In the genomic region with DNA sequence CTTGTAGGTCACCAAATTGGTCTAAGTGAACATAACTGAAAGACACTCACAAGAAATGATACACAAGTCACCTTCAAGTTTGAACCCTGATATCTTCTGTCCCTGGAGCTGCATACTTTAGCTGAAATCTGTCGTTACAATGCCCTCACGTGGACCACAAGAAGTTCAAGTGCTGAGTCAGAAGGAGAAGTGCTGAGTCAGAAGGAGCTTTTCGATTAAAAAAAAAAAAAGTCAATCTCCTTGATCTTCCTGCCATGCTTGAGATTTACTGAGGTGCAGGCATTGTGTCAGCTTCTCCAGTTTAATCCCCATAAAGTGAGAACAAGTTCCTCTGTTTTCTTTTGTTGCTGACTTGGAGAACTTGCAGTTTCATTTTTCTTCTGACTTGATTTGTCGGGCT, we compare ENCODE assay signal across 26 mouse cellular contexts. TPM values are rescaled to one million over a fixed set of nuclear protein-coding genes. Genes with fewer than 3 reads are reported as not detected.
DNase-seq lines count a peak whose midpoint lies in the region; ATAC-seq and TF ChIP-seq lines count a peak whose summit lies in the region.
"Had no signal": no experiment of that assay in that cellular context is flagged by ENCODE, and none has a peak within 500 bp of the region (broad histone marks: within the 10 kb centered on the region; RNA-seq: fewer than 3 reads in every experiment).

No protein-coding gene starts in this region.

- WGBS in liver, postnatal 0 days (ENCODE audit: insufficient replicate concordance), result 69% methylated on average over 4 of the region's 4 CpGs

- in situ Hi-C loops in ES-E14 (cut with MboI; ENCODE audit: low sequenced_read_pairs in 2 of 2, unreplicated experiment in 2 of 2), result no loop called here

- H3K4me3 ChIP-seq in ES-E14 (ENCODE audit: insufficient read depth in 1 of 2, low read depth in 1 of 2, low read length in 2 of 2, poor library complexity in 1 of 2, severe bottlenecking in 1 of 2), result no peak overlapping the region
- H3K4me3 ChIP-seq in brown adipose tissue, adult 24 weeks (ENCODE audit: insufficient read depth, low read depth, low read length), result no peak overlapping the region
- no peak overlapping the region for H3K4me3 ChIP-seq in liver, postnatal 0 days (ENCODE audit: low read depth, low read length)
- H3K4me3 ChIP-seq: embryonic facial prominence, embryonic 13.5 days; embryonic facial prominence, embryonic 15.5 days; erythroblast, embryonic 14.5 days; forebrain, embryonic 10.5 days; forebrain, embryonic 12.5 days had no signal

- H3K9me3 ChIP-seq in ES-E14 (ENCODE audit: control insufficient read depth, insufficient read depth, low read depth, low read length), result no peaks in the 10 kb centered on the region
- peaks cover 3% of the 10 kb centered on the region; the same call in 1 of the 2 replicates for H3K9me3 ChIP-seq in liver, postnatal 0 days (ENCODE audit: low read length)
- H3K9me3 ChIP-seq: embryonic facial prominence, embryonic 15.5 days; forebrain, embryonic 10.5 days; forebrain, embryonic 12.5 days had no signal

- no peaks in the 10 kb centered on the region for H3K4me1 ChIP-seq in ES-E14 (ENCODE audit: control insufficient read depth in 2 of 2, insufficient read depth in 2 of 2, low read length in 2 of 2, poor library complexity in 1 of 2)
- H3K4me1 ChIP-seq in brown adipose tissue, adult 24 weeks (ENCODE audit: control insufficient read depth, insufficient read depth, insufficient read length, low read length), result peaks cover 2% of the 10 kb centered on the region; the same call in 1 of the 2 replicates
- H3K4me1 ChIP-seq in liver, postnatal 0 days (ENCODE audit: insufficient read depth), result no peaks in the 10 kb centered on the region
- H3K4me1 ChIP-seq: embryonic facial prominence, embryonic 13.5 days; embryonic facial prominence, embryonic 15.5 days; forebrain, embryonic 10.5 days; forebrain, embryonic 12.5 days had no signal

- no peak for TF ChIP-seq CTCF in liver, postnatal 0 days (IDR thresholded peaks at IDR 0.05; ENCODE audit: low read depth)

- ATAC-seq in liver, postnatal 0 days, result no peak
- ATAC-seq: CD4-positive, CD25-positive, alpha-beta regulatory T cell, adult 4 months; forebrain, embryonic 14.5 days; forebrain, embryonic 16.5 days had no signal

- no peaks in the 10 kb centered on the region for H3K36me3 ChIP-seq in ES-E14 (ENCODE audit: control insufficient read depth, insufficient read depth, low read length, poor library complexity, severe bottlenecking)
- H3K36me3 ChIP-seq in liver, postnatal 0 days (replicated peaks; ENCODE audit: insufficient read depth, low read length), result no peaks in the 10 kb centered on the region
- H3K36me3 ChIP-seq: embryonic facial prominence, embryonic 13.5 days; embryonic facial prominence, embryonic 15.5 days; forebrain, embryonic 10.5 days; forebrain, embryonic 12.5 days had no signal

- no peak overlapping the region for H3K27ac ChIP-seq in ES-E14 (ENCODE audit: insufficient read depth, low read depth, low read length, poor library complexity, severe bottlenecking)
- peak overlapping the region; percentile 86 for H3K27ac ChIP-seq in brown adipose tissue, adult 24 weeks (replicated peaks; ENCODE audit: low read depth, low read length)
- H3K27ac ChIP-seq in liver, postnatal 0 days (ENCODE audit: low read depth), result no peak overlapping the region
- H3K27ac ChIP-seq: embryonic facial prominence, embryonic 13.5 days; embryonic facial prominence, embryonic 15.5 days; forebrain, embryonic 10.5 days; forebrain, embryonic 12.5 days had no signal

- DNase-seq in 3T3-L1 (ENCODE audit: low read depth, low spot score) (peak; percentile 64), ES-E14 (ENCODE audit: low read depth, low spot score) (no peak), MN1 (ENCODE audit: low spot score) (no peak)
- no peak for DNase-seq in liver, postnatal 0 days
- no peak for DNase-seq in spleen, postnatal 14 days (ENCODE audit: low spot score in 2 of 2)
- DNase-seq: adrenal gland, postnatal 25 days; B cell, adult 2 months; cerebellum, adult 11 months; cerebellum, adult 18-20 months; cerebellum, adult 8-10 months; cerebellum, adult 9-11 months; cerebellum, postnatal 14 days; cerebellum, postnatal 36 days; embryo, embryonic 11 days had no signal

- no peak for TF ChIP-seq EP300 in liver, postnatal 0 days (IDR thresholded peaks at IDR 0.05; ENCODE audit: low read depth)

- H3K9ac ChIP-seq in ES-E14 (ENCODE audit: insufficient read depth, low read depth, low read length, poor library complexity, severe bottlenecking), result no peak overlapping the region
- no peak overlapping the region for H3K9ac ChIP-seq in liver, postnatal 0 days (replicated peaks)
- H3K9ac ChIP-seq: embryonic facial prominence, embryonic 13.5 days; embryonic facial prominence, embryonic 15.5 days; forebrain, embryonic 12.5 days had no signal

- no peak overlapping the region for H3K4me2 ChIP-seq in liver, postnatal 0 days (ENCODE audit: low read depth, low read length)
- H3K4me2 ChIP-seq: embryonic facial prominence, embryonic 13.5 days; embryonic facial prominence, embryonic 15.5 days; forebrain, embryonic 12.5 days had no signal

- no peaks in the 10 kb centered on the region for H3K27me3 ChIP-seq in liver, postnatal 0 days (ENCODE audit: insufficient read depth, low read length)
- H3K27me3 ChIP-seq: CH12.LX; embryonic facial prominence, embryonic 13.5 days; embryonic facial prominence, embryonic 15.5 days; forebrain, embryonic 12.5 days had no signal

TF ChIP-seq in ES-E14, 5 proteins besides CTCF, POLR2A, EP300 and RAD21:
- no peak for TF ChIP-seq HCFC1 (IDR thresholded peaks at IDR 0.05; ENCODE audit: borderline replicate concordance, insufficient read depth, low read length)
- TF ChIP-seq ZNF384 (IDR thresholded peaks at IDR 0.05; ENCODE audit: low read depth, low read length), result 0 out of 2 replicates have a peak, but pooled peaks have one; percentile 13
- TF ChIP-seq MAFK (IDR thresholded peaks at IDR 0.05; ENCODE audit: insufficient read depth, low read depth, low read length), result peak; percentile 83
- no peak for TF ChIP-seq ZC3H11A (IDR thresholded peaks at IDR 0.05; ENCODE audit: borderline replicate concordance, low read depth, low read length)

RNA-seq across cellular contexts. Expression of a gene that starts 38.3 kb away (rescaled TPM):
- total RNA-seq in ES-E14 (2012; rRNA removed), result 4.0 and 4.4 TPM in 2 replicates
- polyA plus RNA-seq in brown adipose tissue, adult 24 weeks (2012; ENCODE audit: insufficient read depth, insufficient read length, missing spikeins), result 5.0 and 5.9 TPM in 2 replicates
- polyA plus RNA-seq in liver, postnatal 0 days (2015; fragmentation: Nextera tagmentation; extraction: Ambion mirVana), result 0.17 and 0.22 TPM in 2 replicates
- total RNA-seq: CH12.LX; common myeloid progenitor, adult 5-6 weeks; MEL had no signal
- polyA plus RNA-seq: CD4-positive, CD25-positive, alpha-beta regulatory T cell, adult 4 months; erythroblast, embryonic 14.5 days had no signal
